Mouse (Mus musculus) ZHBTc4 (cell line): Measurements from ENCODE around the gene Pik3r1.
A peak's percentile ranks its signal among the peaks of the same experiment; 100 is the strongest.

Source experiments
- DNase-seq: peaks from one replicate; pipeline ENCODE4 v3.0.0-alpha.2; 2011; ENCODE audit warnings: low read depth, low spot score

Gene Pik3r1

DNA sequence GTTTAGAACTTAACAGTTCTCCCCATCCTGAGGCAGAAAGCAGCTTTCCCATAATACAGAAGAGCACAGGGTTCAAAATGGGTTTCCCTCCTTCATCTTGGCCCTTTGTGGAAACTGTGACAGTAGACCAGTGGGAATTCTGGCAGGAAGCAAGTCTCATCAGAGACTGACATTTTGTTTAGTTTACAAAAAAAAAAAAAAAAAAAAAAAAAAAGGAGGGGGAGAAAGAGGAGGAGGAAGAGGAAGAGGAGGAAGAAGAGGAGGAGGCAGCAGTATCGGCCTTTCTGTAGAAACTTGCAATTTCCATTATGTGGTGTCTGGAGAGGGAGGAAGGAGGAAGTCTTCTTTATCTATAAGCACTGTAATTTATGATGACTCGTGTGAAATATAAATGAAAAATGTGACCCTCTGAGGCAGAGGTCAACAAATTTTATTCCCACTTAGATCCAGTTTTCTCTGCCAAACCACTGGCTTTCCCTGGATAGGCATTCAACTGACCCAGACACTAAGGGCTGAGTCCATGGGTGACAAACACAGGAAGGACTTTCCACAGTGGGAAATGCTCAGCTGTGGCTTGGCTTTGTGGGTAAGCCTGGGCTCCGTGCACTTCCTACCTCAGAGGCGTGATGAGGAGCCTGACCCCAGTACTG, 28.2 kb downstream of the Pik3r1 start:
- no peak for DNase-seq

DNA sequence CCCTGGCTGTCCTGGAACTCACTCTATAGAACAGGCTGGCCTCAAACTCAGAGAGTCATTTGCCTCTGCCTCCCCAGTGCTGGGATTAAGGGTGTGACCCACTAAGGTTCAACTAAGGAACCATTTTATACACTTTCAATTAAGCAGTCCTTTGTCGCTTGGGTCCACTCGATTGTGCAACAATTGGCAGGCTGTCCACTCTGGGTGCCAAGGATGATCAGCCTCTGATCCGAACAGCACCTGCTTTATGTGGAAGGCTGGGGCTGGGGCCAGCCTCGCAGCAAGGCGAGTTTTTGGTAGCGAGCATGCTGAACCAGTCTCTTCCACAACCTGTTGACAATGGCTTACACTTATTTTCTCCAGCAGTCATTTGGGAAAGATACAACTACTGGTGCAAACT, 29.2 kb downstream of the Pik3r1 start:
- no peak for DNase-seq

DNA sequence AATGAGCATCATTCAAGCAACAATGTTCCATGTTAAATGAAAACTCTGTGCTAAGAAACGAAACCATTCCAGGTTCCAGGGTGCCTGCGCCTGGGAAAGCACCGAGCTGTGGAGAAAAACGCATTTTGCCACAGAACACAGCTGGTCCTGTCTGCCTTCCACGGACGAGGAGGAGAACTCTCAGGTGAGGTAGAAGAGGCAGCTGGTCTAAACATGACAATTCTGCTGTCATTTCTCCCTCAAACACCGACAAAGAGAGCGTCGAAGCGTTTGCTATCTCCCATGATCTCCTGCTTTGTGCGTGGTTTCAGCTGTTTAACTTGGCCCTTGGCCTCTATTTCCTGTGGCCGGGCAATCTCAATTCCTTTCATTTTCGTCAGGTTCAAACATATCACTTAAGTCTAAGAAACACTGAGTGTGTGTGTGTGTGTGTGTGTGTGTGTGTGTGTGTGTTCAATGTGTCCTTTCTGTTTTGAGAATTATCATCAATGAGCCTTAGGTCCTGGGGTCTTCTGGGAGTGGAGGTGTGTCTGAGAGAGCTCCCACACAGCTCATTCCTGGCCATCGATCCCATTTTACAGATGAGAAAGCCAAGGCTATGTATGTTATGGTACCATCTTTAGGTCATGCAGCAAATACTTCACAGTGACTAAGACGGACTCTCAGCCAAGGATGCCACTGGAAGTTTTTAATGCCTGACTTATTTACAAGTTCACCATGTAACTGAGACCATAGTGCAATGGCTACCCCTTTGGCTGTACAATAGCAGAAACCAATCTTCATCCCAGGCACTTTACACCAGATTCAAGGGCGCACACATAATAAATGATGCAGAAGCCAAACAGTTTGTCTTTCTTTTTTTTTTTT, 31.3 kb downstream of the Pik3r1 start:
- DNase-seq: no peak

DNA sequence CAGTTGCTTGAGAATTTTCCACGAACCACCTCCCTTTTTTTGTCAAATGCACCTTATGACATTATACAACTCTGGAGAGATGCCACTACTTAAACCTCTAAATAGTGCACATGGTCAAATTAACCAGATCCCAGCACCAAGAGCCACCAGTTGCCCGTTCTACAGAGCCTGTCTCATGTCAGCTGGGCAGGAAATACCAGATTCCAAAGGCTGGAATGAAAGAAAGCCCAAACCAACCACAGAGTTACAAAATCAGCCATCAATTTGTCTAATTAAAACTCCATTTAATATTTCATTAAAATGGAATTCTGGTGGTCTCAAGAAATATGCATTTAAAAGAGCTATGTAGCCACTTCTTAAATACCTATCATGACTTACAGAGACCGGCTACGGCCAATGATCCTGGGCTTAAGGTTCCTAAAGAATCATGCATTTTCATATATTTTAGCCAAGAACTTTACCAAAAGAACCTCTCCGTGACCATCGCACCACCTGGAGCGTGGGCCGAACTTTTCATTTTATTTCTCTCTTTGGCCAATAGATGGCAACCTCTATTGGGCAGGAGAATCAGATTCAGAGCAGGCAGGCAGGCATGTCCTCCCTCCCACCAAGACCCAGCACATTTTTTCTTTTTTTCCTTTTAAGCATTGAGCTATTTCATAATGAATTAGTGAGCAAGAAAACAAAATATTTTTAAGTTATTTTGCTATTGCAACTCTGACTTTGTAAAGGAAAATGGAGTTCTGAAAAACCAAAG, 32.5 kb downstream of the Pik3r1 start:
- peak; percentile 25 for DNase-seq

DNA sequence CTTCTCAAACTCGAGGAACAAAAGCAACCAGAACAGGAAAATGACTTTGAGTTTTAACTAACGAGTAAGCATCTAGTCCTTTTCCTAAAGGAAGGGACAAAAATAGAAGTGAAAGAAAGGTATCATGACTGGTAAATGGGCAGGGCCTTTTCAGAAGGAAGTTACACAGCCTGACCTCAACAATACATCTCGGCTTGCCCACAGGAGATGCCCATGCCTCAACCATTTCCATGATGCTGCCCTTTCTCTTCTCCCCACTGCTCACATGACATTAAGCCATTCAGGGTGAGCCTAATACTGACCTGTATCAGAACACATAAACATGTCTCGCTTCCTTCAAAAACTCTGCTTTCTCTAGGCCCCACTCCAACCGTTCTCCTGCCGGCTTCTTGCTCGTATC, 33.8 kb downstream of the Pik3r1 start:
- no peak for DNase-seq

DNA sequence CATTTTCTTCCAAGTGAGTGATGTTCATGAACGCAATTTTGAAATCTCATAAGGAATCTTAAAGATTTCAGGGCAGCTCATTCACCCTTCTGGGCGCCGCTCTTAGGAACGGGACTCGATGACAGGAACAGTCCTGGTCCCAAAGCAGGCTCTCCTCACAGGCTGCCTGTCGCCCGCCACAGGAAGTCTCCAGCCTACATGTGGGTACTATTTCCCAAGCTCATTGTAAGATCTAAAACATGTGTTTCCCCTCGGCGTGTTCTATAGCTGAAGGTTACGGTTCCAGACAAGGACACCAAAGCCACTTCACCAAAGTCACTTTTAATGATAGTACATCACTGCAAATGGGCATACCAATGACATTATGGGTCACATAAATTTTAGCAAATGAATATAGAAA, 35.3 kb downstream of the Pik3r1 start:
- no peak for DNase-seq

DNA sequence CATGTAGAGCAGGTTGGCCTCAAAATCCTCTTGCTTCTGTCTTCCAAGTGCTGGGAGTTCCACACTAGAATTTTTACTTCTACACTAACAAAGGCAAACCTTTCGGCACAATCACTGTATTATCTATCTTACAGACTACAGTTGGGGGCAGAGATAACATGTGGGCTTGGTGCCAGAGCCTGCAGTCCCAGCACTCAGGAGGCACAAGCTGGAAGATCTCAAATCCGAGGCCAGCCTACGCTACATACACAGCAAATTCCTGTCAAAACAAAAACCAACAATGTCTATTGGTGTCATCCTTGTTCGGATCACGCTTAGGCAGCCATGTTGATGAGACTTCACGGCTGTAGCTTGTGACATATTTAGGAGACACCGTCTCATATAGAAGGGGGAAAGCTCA, 36.2 kb downstream of the Pik3r1 start:
- DNase-seq: no peak

DNA sequence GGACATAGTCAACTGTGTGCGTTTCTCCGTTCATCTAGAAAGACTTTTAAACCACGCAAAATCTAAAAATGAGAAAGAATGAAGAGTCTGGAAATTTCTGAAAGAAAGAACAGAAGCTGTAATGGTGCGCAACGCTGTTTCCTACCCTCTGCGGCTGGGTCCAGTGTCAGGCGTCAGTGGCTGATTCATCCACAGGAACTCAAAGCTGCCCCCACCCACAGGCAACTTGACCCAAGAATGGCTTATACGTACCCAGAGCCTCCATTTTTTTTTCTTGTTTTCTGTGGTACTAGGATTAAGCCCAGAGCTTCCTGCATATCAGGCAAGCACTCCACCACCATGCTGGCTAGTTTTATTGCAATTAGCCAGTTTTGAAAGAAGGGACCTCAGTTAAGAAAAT, 37.7 kb downstream of the Pik3r1 start:
- DNase-seq: no peak

DNA sequence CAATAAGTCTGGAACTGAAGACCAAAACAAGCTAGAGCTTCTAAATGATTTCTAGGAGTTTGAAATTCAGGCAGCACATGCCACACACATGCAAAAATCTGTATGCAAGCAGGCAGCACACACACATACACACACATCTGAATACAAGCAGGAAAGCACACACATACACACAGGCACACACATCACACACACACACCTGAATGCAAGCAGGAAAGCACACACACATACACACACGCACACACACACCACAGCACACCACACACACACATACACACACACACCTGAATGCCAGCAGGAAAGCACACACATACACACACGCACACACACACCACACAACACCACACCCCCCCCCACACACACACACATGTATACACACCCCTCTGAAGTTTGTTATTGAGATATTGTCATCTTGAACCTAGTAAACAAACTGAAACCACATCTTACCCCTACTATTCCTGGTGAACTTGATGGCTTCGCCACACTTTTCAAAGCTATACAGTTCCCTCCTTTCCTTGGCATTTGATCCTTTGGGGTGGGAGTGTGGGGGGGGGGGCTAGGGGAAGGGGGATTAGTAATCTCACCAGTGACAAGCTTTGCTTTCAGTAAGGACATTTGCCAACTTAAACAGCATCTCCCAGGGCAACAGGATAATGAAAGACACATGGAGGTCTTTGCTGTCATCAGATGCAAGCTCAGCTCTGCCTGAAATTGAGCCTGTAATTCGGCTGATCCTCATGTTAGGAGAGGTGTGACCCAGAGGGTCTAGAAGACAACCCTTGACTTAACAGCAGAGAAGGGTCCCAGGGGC, 38.6 kb downstream of the Pik3r1 start:
- DNase-seq: no peak

DNA sequence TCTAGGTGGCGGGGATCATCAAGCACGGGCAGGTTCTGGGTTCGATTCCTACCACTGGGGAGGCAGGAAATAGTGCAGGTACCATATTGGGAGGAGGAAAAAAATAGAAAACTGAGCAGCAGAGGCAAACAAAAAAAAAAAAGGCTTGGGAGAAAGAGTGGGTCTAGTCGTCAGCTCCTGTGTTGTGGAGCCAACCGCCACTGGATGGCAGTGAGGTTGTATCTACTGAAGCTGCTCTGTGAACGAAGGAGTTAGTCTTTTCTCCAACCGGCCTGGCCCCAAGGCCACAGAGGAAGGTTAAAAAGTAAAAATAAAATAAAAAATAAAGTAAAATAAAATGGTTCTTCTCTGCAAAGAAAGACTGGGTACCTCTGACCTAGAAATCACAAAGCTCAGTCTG, 39.2 kb downstream of the Pik3r1 start:
- peak; percentile 42 for DNase-seq

DNA sequence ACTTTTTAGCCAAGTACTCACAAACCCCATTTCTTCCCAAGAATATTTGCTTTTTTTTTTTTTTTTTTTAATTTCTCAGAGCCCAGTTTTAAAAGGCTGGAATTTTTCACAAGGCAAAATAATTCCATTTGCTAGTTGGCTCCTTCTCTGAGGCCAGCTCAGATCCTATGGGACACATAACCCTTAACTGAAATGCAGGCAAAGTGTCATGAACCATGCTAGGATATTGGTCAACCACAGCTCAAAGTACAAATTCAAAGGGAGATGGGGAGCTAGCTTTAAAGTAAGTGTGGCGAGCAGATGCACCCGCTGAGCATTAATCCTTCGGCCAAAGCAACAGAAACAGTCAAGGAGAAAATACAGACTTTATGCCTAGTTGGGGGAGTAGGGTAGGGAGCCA, 39.7 kb downstream of the Pik3r1 start:
- no peak for DNase-seq

DNA sequence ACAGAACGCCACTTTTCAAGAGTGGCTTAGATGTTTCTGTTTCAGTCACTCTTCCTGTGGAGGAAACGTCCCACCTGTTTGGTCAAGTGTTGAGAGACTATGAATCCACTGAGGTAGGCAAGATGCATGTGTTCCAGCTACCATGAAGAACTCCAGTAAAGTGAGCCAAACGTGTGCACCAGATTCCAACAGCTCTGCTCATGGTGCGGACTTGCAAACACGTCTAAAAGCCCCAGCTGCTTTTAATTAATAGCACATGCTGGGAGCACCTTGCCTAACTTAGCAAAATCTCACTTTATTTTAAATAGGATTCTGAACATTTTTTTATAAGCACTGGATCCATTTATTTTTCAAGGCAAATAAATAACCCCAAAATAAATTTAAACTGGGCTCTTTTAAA, 40.2 kb downstream of the Pik3r1 start:
- no peak for DNase-seq

DNA sequence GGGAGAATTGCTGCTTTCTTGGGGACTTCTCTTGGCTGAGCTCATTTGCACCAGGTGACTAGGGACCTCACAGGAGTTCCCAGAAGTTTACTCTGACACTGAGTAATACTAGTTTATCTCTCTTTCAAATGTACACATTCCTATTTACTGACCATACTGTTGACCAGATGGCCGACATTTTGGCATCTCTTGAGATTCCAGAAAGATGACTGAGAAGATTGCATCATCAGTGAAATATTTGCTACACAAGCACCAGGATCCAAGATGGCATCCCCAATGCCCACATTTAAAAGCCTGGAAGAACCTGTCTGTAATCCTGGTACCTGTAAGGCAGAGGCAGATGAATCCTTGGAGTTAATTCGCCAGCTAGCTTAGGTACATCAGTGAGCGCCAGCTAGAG, 41.1 kb downstream of the Pik3r1 start:
- DNase-seq: no peak

DNA sequence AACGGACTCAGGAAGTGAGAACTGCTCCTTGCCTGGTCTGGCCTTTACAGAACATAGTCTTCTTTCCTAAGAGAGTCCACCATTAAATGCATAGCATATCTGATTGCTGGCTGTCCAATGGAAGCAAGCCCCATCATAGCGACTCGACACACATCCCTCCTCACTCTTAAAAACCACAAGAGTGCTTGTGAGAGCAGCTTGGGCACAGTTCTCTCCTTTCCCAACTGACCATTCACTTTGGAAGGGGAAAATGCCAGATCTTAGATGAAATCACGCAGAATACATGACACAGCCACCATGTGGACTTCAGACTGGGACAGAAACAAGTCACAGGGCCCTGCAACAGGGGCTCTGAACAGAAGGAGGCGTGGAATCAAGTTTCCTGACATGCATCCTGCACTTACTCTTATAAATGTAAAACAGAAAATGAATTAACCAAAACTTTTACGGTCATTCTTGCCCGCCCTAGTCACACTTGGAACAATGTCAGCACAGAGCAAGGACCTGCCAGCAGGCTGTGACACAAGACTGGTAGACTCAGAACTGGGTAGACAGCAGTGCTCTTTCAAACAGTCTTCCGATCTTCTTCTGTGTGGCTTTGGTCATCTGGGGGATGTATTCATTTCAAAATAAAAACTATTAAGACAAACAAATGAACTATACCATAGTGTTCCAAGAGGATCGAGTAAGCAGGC, 46.0 kb downstream of the Pik3r1 start:
- no peak for DNase-seq

DNA sequence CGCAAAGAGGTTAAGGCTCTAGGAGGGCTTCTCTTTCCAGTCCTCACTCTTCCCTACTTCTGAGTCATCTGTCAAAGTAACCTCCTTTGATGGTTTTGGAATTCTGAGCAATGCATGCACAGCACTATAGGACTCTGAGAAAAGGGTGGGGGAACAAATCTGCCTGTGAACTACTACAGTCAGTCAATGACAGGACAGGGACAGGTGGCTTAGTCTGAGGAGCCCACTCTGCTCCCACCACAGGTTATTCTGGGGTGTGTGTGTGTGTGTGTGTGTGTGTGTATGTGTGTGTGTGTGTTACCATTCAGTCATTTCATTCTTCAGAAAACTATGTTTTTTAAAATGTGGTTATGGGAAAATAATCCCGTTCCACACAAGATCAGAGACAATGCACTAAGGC, 46.9 kb downstream of the Pik3r1 start:
- DNase-seq: no peak

DNA sequence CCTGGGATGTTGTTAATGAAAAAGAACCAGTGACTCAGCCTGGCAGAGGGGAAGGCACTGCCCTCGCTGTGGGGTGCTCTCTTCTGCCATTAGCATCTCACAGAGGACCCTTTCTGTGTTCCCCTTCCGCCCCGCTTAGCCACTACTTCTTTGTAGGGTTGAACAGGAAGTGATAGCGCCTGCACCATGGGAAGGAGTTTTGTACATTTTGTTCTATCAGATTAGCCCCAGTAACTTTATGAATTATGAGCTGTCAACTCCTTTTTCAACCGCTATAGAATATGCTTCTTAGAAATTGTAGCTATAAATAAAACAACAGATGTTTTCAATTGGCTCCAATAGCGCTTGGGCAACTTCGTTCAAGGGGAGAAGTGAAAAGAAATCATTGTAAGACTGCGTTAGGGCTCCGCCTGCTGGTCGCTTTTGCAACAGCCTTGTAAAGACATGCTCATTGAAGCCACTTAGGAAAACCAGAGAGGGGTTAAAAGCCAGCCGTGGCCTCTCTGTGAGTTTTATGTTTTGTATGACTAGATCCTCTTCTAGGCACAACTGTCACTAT, 48.6 kb downstream of the Pik3r1 start:
- DNase-seq: peak; percentile 84

DNA sequence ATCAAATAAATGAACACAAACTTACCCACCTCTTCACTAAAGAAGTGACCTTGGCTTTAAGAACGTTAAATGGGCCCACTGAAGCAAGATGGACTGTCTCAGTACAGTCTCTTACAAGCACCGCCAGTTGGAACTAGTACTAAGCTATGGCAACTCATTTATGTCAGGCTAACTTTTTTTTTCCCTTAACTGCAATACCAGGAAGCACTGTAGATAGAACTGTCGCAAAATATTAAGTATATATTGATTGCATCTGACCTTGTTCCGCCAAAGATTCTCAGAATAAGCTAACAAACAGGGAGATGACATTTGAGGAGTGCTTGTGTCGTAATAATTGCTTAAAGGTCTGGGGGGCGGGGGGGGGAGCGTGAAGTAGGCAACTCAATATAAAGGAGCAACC, 49.3 kb downstream of the Pik3r1 start:
- no peak for DNase-seq

DNA sequence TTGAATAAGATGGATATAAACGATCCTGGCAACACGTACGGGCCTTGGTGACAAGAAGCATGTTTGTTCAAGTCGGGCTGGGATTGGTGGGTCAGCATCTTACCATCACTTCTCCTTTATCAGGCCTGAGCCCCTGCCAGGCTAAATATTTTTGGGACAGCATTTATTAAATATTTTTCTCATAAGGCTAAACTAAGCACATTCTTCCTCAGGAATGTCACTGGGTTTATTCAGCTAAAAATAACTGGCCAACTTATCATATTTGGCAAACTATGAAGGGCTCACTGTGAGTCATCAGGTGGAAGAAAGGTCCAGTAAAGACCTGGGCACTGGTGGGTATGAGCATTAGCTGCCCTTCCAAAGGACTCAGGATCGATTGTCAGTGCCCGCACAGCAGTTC, 50.2 kb downstream of the Pik3r1 start:
- no peak for DNase-seq

DNA sequence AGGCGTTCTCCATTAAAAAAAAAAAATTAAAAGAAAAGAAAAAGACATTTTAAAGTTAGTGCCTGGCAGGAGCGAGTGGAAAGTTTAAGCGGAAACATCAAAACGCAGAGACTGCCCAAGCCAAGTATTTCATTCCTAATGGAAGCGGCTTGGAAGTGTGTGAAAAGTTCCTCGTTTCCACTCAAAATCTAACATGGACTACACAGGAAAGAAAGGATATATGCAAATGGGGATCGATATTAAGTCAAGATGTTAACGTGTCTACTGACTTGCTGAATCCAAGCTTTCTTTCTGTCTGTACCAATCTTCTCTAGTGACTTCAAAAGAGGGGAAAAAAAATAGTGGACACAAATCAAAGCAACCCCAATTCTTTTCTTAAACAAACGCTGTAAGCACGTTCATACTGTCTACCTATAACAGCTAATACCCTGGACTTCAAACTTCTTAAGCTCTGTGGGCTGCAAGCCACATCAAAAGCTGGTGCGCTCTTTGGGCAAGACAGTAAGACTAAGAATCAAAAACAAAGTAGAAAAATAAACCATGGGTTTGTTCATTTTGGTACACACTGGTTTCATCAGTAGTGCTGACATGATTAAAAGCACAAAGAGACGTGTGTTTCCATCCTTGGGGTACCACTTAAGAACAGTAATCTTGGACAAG, 54.5 kb downstream of the Pik3r1 start:
- DNase-seq: no peak

DNA sequence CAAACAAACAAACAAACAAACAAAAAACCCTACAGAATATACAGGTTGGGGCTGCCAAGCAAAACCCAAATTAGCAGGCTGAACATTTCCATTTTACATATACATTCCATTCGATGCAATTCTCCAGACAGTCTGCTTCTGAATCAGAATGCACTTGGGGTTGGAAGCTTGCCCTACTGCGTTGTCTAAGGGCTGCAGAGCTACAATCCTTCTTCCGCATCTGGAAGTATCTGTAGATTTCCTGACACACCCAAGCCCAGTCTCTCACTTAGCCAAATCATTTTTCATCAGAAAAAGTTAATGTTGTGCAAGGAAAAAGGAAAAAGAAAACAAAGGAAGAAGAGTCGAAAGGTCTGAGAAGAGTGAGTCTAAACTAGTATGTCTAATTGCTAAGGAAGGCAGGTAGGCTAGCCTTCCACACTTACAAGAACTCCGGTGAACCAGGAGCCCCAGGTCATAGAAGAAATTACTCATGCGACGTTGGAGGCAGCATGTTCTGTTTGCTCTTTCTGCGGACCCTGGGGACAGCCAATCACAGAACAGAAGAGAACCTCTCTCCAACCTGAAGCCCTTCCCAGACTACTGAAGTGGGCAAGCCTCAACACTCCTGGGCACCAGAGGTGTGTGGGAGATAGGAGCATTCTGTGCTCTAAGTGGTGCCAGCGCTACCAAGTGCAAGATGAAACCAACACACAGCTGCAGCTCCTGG, 55.1 kb downstream of the Pik3r1 start:
- DNase-seq: no peak
